Mouse (Mus musculus): ENCODE data around the gene Umad1. TPM values are rescaled to one million over a fixed set of nuclear protein-coding genes. Genes with fewer than 3 reads are reported as not detected.

The Umad1 gene
- total RNA-seq, 2 experiments from 2014 or later = 10.2 to 14.4 TPM

GRCm38 (mm10) chr6:8409865-8410264 lies 150.8 kb downstream of the Umad1 start:
- intact Hi-C loops (cut with DNase I) = no loop called here
- DNase-seq = no peak

GRCm38 (mm10) chr6:8412845-8413598 lies 153.9 kb downstream of the Umad1 start:
- intact Hi-C loops (cut with DNase I) = no loop called here
- DNase-seq = no peak

GRCm38 (mm10) chr6:8414020-8414419 lies 154.9 kb downstream of the Umad1 start:
- intact Hi-C loops (cut with DNase I) = no loop called here
- DNase-seq = no peak

GRCm38 (mm10) chr6:8415823-8416222 lies 156.7 kb downstream of the Umad1 start:
- no peak for DNase-seq
- intact Hi-C loops (cut with DNase I) = no loop called here

- DNase-seq = no peak
- intact Hi-C loops (cut with DNase I) = no loop called here
Observed at GRCm38 (mm10) chr6:8416802-8417569, 157.9 kb downstream of the Umad1 start.

- no peak for DNase-seq
- intact Hi-C loops (cut with DNase I) = no loop called here
Observed at GRCm38 (mm10) chr6:8419485-8420186, 160.5 kb downstream of the Umad1 start.

- intact Hi-C loops (cut with DNase I) = no loop called here
- DNase-seq = no peak
Observed at GRCm38 (mm10) chr6:8420187-8420503, 161.1 kb downstream of the Umad1 start.

- DNase-seq = no peak
- intact Hi-C loops (cut with DNase I) = no loop called here
Observed at GRCm38 (mm10) chr6:8421421-8421820, 162.3 kb downstream of the Umad1 start.

GRCm38 (mm10) chr6:8421959-8422581 lies 163.0 kb downstream of the Umad1 start:
- no peak for DNase-seq
- intact Hi-C loops (cut with DNase I) = no loop called here

- DNase-seq = no peak
- intact Hi-C loops (cut with DNase I) = no loop called here
Observed at GRCm38 (mm10) chr6:8423142-8423541, 164.1 kb downstream of the Umad1 start.

GRCm38 (mm10) chr6:8427692-8428091 lies 168.6 kb downstream of the Umad1 start:
- intact Hi-C loops (cut with DNase I) = no loop called here
- DNase-seq = no peak

- intact Hi-C loops (cut with DNase I) = no loop called here
- no peak for DNase-seq
Observed at GRCm38 (mm10) chr6:8430610-8431234, 171.6 kb downstream of the Umad1 start.

GRCm38 (mm10) chr6:8433179-8433578 lies 174.1 kb downstream of the Umad1 start:
- intact Hi-C loops (cut with DNase I) = no loop called here
- no peak for DNase-seq

GRCm38 (mm10) chr6:8437937-8438336 lies 178.8 kb downstream of the Umad1 start:
- DNase-seq = no peak
- intact Hi-C loops (cut with DNase I) = no loop called here

GRCm38 (mm10) chr6:8441814-8442213 lies 182.7 kb downstream of the Umad1 start:
- DNase-seq = no peak
- intact Hi-C loops (cut with DNase I) = no loop called here

GRCm38 (mm10) chr6:8446786-8447185 lies 187.7 kb downstream of the Umad1 start:
- intact Hi-C loops (cut with DNase I) = no loop called here
- peak; percentile 43 to 49 for DNase-seq

- no peak for DNase-seq
- intact Hi-C loops (cut with DNase I) = no loop called here
Observed at GRCm38 (mm10) chr6:8455599-8455998, 196.5 kb downstream of the Umad1 start.

- intact Hi-C loops (cut with DNase I) = no loop called here
- DNase-seq = no peak
Observed at GRCm38 (mm10) chr6:8458596-8458995, 199.5 kb downstream of the Umad1 start.

GRCm38 (mm10) chr6:8462447-8462846 lies 203.4 kb downstream of the Umad1 start:
- no peak for DNase-seq
- intact Hi-C loops (cut with DNase I) = no loop called here

GRCm38 (mm10) chr6:8465388-8465787 lies 206.3 kb downstream of the Umad1 start:
- DNase-seq = no peak
- intact Hi-C loops (cut with DNase I) = no loop called here

- intact Hi-C loops (cut with DNase I) = no loop called here
- no peak for DNase-seq
Observed at GRCm38 (mm10) chr6:8465985-8466384, 206.9 kb downstream of the Umad1 start.
